Mouse (Mus musculus) lung, postnatal 36 days (tissue): ENCODE results near the gene Olfr995.

ENCODE experiments used
- DNase-seq: peaks from one replicate; pipeline ENCODE4 v3.0.0; 2022; ENCODE audit warnings: mixed read lengths

The Olfr995 gene

GRCm38 (mm10) chr2:85443539-85443938 lies at the start of gene Olfr995:
Olfr995 (minus strand) TSS chr2:85443639.
- no peak for DNase-seq

- no peak for DNase-seq
Observed at GRCm38 (mm10) chr2:85490396-85490795, 47.0 kb upstream of the Olfr995 start.

DNA sequence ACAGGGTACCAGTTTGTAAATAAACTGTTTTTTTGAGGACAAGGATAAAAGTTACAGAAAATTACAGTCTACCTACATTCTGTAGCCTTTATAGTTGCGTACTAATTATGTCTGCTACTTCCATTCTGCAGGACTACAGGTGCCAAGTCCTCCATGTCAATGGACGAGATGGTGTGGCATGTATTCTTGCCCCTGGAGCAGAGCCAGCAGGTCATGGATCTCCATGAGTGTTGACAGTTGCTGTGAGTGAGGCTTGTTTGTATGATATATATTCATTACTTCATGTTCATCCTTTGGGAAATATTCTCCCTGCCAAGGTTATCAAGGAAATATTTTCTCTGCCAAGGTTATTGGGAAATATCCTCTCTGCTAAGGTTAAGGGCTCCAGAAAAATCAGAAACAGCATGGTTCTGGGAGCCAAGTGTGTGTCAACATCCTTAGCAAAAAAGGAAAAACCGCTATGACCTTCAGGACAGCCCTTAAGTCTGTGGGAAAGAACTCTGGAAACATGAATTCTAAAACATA lies 23.4 kb upstream of the Olfr995 start:
- DNase-seq: peak; percentile 37

- DNase-seq: no peak
Observed at GRCm38 (mm10) chr2:85442546-85442945, 893 bp downstream of the Olfr995 start.

DNA sequence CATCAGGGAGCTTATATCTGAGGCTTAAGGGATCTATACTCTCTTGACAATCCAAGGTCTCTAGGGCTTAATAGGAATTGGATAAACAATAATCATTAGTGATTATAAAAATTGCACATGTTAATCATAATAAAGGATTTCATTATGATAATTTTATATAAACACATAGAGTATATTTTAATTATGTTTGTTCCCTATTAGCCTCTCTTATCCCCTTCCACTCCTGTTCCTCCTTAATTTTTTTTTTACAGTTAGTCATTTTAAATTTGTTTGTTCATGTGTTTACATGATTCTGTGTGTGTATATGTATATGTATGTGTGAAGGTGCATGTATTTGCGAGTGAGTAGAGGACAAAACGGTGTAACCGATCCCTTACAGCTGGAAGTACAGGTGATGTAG lies 7.1 kb downstream of the Olfr995 start, which contains the start of gene Olfr994:
Gene Olfr994 (minus strand): TSS at position 101 of the 400 bp plus-strand sequence.
- DNase-seq: no peak

- DNase-seq: no peak
Observed at GRCm38 (mm10) chr2:85425893-85426292, 17.5 kb downstream of the Olfr995 start.

- no peak for DNase-seq
Observed at GRCm38 (mm10) chr2:85414777-85415176, 28.7 kb downstream of the Olfr995 start, which contains the start of gene Olfr993. Olfr993 (minus strand) TSS chr2:85414877.

DNA sequence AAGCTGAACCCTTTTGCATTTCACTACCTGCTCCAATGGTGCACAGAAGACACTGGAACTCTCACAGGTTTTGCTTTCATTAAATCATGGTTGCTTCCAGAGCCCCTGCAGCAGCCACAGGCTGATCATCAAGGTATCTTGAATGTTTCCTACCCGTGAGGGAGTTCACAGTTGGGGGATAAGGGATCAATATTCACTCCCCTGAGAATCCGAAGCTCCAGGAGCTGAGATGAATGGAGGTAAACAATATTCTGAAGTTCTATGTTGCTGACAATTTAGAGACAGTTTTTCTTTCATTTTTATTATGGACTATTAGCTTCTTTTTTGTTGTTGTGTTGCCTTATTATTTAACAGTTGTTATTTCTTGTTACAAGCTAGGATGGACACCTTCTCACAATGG lies 34.1 kb downstream of the Olfr995 start, which contains the start of gene Olfr992:
Gene Olfr992 (minus strand): TSS at position 101 of the 400 bp plus-strand sequence.
- no peak for DNase-seq
